Mouse (Mus musculus) CD4-positive, CD25-positive, alpha-beta regulatory T cell (primary cell): Measurements from ENCODE around the gene Uba7. TPM values are rescaled to one million over a fixed set of nuclear protein-coding genes. Genes with fewer than 3 reads are reported as not detected.

Source experiments
- polyA plus RNA-seq: library from polyadenylated mRNA; unstranded; fragments of 100-300 nt; shearing (Covaris generic); gene quantifications from one replicate; pipeline ENCODE4 v1.2.1, GENCODE M21; 2017

Gene Uba7
- polyA plus RNA-seq: 260 TPM

GRCm38 (mm10) chr9:107975399-107976386 is at the start of gene Uba7:
Gene Uba7 (plus strand): TSS chr9:107975505.

GRCm38 (mm10) chr9:107928169-107928568 is 47.1 kb upstream of the Uba7 start, which contains the start of gene Actl11:
Gene Actl11 (plus strand): TSS chr9:107928469.

GRCm38 (mm10) chr9:107935374-107935773 is 39.9 kb upstream of the Uba7 start, which contains the start of gene Camkv:
Gene Camkv (plus strand): TSS chr9:107935674.

GRCm38 (mm10) chr9:107949922-107950235 is 25.4 kb upstream of the Uba7 start, which contains the start of gene Traip:
Gene Traip (plus strand): TSS chr9:107950136.

GRCm38 (mm10) chr9:107982681-107983346 is 7.5 kb downstream of the Uba7 start, which contains the start of gene Gm20661:
Gene Gm20661 (plus strand): TSS chr9:107983058.

GRCm38 (mm10) chr9:107985131-107986119 is 10.1 kb downstream of the Uba7 start, which contains the start of gene Inka1:
Gene Inka1 (minus strand): TSS chr9:107985879.

GRCm38 (mm10) chr9:107992197-107992596 is 16.9 kb downstream of the Uba7 start, which contains the start of gene Cdhr4:
Gene Cdhr4 (plus strand): TSS chr9:107992497.

GRCm38 (mm10) chr9:107996049-107996448 is 20.7 kb downstream of the Uba7 start, which contains the start of gene Gm20662:
Gene Gm20662 (plus strand): TSS chr9:107996349.

GRCm38 (mm10) chr9:108001922-108002770 is 26.8 kb downstream of the Uba7 start, which contains the start of gene Ip6k1:
Gene Ip6k1 (plus strand): TSS chr9:108002501.

Other genes starting within 250 kb of the Uba7 start
- gene Rbm5, start 204.5 kb upstream of the Uba7 start, polyA plus RNA-seq: 311 TPM
- 106 TPM for gene Rbm6, start 102.3 kb upstream of the Uba7 start, polyA plus RNA-seq
- gene Mon1a, start 87.4 kb upstream of the Uba7 start, polyA plus RNA-seq: 24.3 TPM
- gene Mst1r, start 68.6 kb upstream of the Uba7 start, polyA plus RNA-seq: not detected
- gene Actl11, start 47.0 kb upstream of the Uba7 start, polyA plus RNA-seq: not detected
- 0.13 TPM for gene Camkv, start 39.8 kb upstream of the Uba7 start, polyA plus RNA-seq
- gene Traip, start 25.4 kb upstream of the Uba7 start, polyA plus RNA-seq: 4.1 TPM
- gene Gm20661, start 7.6 kb downstream of the Uba7 start, polyA plus RNA-seq: 0.25 TPM
- 1.9 TPM for gene Inka1, start 10.4 kb downstream of the Uba7 start, polyA plus RNA-seq
- gene Cdhr4, start 17.0 kb downstream of the Uba7 start, polyA plus RNA-seq: 0.41 TPM
- not detected for gene Gm20662, start 20.8 kb downstream of the Uba7 start, polyA plus RNA-seq
- gene Ip6k1, start 27.0 kb downstream of the Uba7 start, polyA plus RNA-seq: 143 TPM
- gene Gmppb, start 73.7 kb downstream of the Uba7 start, polyA plus RNA-seq: 35.5 TPM
- 4.6 TPM for gene Amigo3, start 77.7 kb downstream of the Uba7 start, polyA plus RNA-seq
- gene Mst1, start 104.9 kb downstream of the Uba7 start, polyA plus RNA-seq: 1.5 TPM
- 146 TPM for gene Rnf123, start 107.8 kb downstream of the Uba7 start, polyA plus RNA-seq
- gene Apeh, start 119.1 kb downstream of the Uba7 start, polyA plus RNA-seq: 118 TPM
- gene Bsn, start 214.9 kb downstream of the Uba7 start, polyA plus RNA-seq: 0.56 TPM